Mouse (Mus musculus): ENCODE data around the gene Vps25. TPM values are rescaled to one million over a fixed set of nuclear protein-coding genes. Genes with fewer than 3 reads are reported as not detected.

Vps25 gene
- 110 and 118 TPM in 2 replicates for polyA plus RNA-seq (2014; fragmentation: Nextera tagmentation; extraction: Ambion mirVana)

- DNase-seq (ENCODE audit: low spot score) (peak; percentile 87), ATAC-seq (peak; percentile 86)
- H3K27me3 ChIP-seq (replicated peaks; ENCODE audit: control insufficient read depth, insufficient read depth, low read length): no peaks in the 10 kb centered on the region
- peak within 1 kb of the TSS; percentile 88 for H3K4me2 ChIP-seq (ENCODE audit: low read length)
- peaks cover 6% of the 10 kb centered on the region; the same call in 1 of the 2 replicates for H3K4me1 ChIP-seq (ENCODE audit: control insufficient read depth, insufficient read depth, low read length)
- H3K4me3 ChIP-seq (ENCODE audit: low read depth, low read length): peak within 1 kb of the TSS; percentile 77
- peak within 1 kb of the TSS; percentile 79 for H3K27ac ChIP-seq (ENCODE audit: low read depth, low read length)
- peak within 1 kb of the TSS; percentile 91 for H3K9ac ChIP-seq (ENCODE audit: low read length)
- no peaks in the 10 kb centered on the region for H3K9me3 ChIP-seq (replicated peaks; ENCODE audit: control insufficient read depth, low read length)
- WGBS: under 1% methylated on average over 40 of the region's 40 CpGs
- H3K36me3 ChIP-seq (ENCODE audit: control insufficient read depth, insufficient read depth, low read length): 0 out of 2 replicates have a peak, but pooled peaks cover 6% of the 10 kb centered on the region
Measured at GRCm38 (mm10) chr11:101253613-101254389, at the start of gene Vps25. Gene Vps25 (plus strand): TSS chr11:101253707.

GRCm38 (mm10) chr11:101211970-101212369 lies 41.5 kb upstream of the Vps25 start:
- WGBS: 47% methylated on average over 3 of the region's 3 CpGs
- peak; percentile 48; the same call in 1 of the 2 replicates for ATAC-seq
- H3K4me2 ChIP-seq (ENCODE audit: low read length): no peak overlapping the region
- no peaks in the 10 kb centered on the region for H3K4me1 ChIP-seq (ENCODE audit: control insufficient read depth, insufficient read depth, low read length)
- H3K9me3 ChIP-seq (replicated peaks; ENCODE audit: control insufficient read depth, low read length): no peaks in the 10 kb centered on the region
- peak; percentile 92 for DNase-seq (ENCODE audit: low spot score)
- H3K27ac ChIP-seq (ENCODE audit: low read depth, low read length): no peak overlapping the region
- peaks cover 26% of the 10 kb centered on the region; the same call in 1 of the 2 replicates for H3K36me3 ChIP-seq (ENCODE audit: control insufficient read depth, insufficient read depth, low read length)
- no peak overlapping the region for H3K4me3 ChIP-seq (ENCODE audit: low read depth, low read length)
- no peaks in the 10 kb centered on the region for H3K27me3 ChIP-seq (replicated peaks; ENCODE audit: control insufficient read depth, insufficient read depth, low read length)
- no peak overlapping the region for H3K9ac ChIP-seq (ENCODE audit: low read length)

GRCm38 (mm10) chr11:101216936-101217335 lies 36.6 kb upstream of the Vps25 start:
- Histone ChIP-seq H3K4me1 (ENCODE audit: control insufficient read depth, insufficient read depth, low read length) (no peaks in the 10 kb centered on the region), H3K36me3 (ENCODE audit: control insufficient read depth, insufficient read depth, low read length) (0 out of 2 replicates have a peak, but pooled peaks cover 4% of the 10 kb centered on the region), H3K9me3 (replicated peaks; ENCODE audit: control insufficient read depth, low read length) (no peaks in the 10 kb centered on the region), H3K27me3 (replicated peaks; ENCODE audit: control insufficient read depth, insufficient read depth, low read length) (no peaks in the 10 kb centered on the region), H3K9ac (ENCODE audit: low read length) (no peak overlapping the region), H3K4me3 (ENCODE audit: low read depth, low read length) (no peak overlapping the region), H3K27ac (ENCODE audit: low read depth, low read length) (no peak overlapping the region), H3K4me2 (ENCODE audit: low read length) (no peak overlapping the region)
- 89% methylated on average over 5 of the region's 5 CpGs for whole genome bisulfite sequencing
- ATAC-seq: no peak
- no peak for DNase-seq (ENCODE audit: low spot score)

GRCm38 (mm10) chr11:101218436-101219055 lies 35.0 kb upstream of the Vps25 start:
- ATAC-seq: no peak
- WGBS: 83% methylated on average over 10 of the region's 10 CpGs
- no peak for DNase-seq (ENCODE audit: low spot score)

GRCm38 (mm10) chr11:101220853-101221252 lies 32.7 kb upstream of the Vps25 start:
- no peak overlapping the region for H3K9ac ChIP-seq (ENCODE audit: low read length)
- 60% methylated on average over 2 of the region's 2 CpGs for WGBS
- 0 out of 2 replicates have a peak, but pooled peaks cover 1% of the 10 kb centered on the region for H3K36me3 ChIP-seq (ENCODE audit: control insufficient read depth, insufficient read depth, low read length)
- no peaks in the 10 kb centered on the region for H3K4me1 ChIP-seq (ENCODE audit: control insufficient read depth, insufficient read depth, low read length)
- no peak overlapping the region for H3K4me2 ChIP-seq (ENCODE audit: low read length)
- no peak overlapping the region for H3K4me3 ChIP-seq (ENCODE audit: low read depth, low read length)
- H3K27ac ChIP-seq (ENCODE audit: low read depth, low read length): no peak overlapping the region
- no peaks in the 10 kb centered on the region for H3K27me3 ChIP-seq (replicated peaks; ENCODE audit: control insufficient read depth, insufficient read depth, low read length)
- no peak for ATAC-seq
- H3K9me3 ChIP-seq (replicated peaks; ENCODE audit: control insufficient read depth, low read length): no peaks in the 10 kb centered on the region
- DNase-seq (ENCODE audit: low spot score): no peak

More at GRCm38 (mm10) chr11:101218436-101219055, 35.0 kb upstream of the Vps25 start:
- Histone ChIP-seq H3K4me2 (ENCODE audit: low read length) (no peak overlapping the region), H3K27me3 (replicated peaks; ENCODE audit: control insufficient read depth, insufficient read depth, low read length) (no peaks in the 10 kb centered on the region), H3K4me1 (ENCODE audit: control insufficient read depth, insufficient read depth, low read length) (no peaks in the 10 kb centered on the region), H3K9me3 (replicated peaks; ENCODE audit: control insufficient read depth, low read length) (no peaks in the 10 kb centered on the region), H3K27ac (ENCODE audit: low read depth, low read length) (no peak overlapping the region), H3K4me3 (ENCODE audit: low read depth, low read length) (no peak overlapping the region), H3K36me3 (ENCODE audit: control insufficient read depth, insufficient read depth, low read length) (0 out of 2 replicates have a peak, but pooled peaks cover 4% of the 10 kb centered on the region), H3K9ac (ENCODE audit: low read length) (no peak overlapping the region)

- Histone ChIP-seq H3K4me2 (ENCODE audit: low read length) (no peak overlapping the region), H3K4me1 (ENCODE audit: control insufficient read depth, insufficient read depth, low read length) (0 out of 2 replicates have a peak, but pooled peaks cover 2% of the 10 kb centered on the region), H3K4me3 (ENCODE audit: low read depth, low read length) (no peak overlapping the region), H3K9ac (ENCODE audit: low read length) (no peak overlapping the region), H3K27me3 (replicated peaks; ENCODE audit: control insufficient read depth, insufficient read depth, low read length) (no peaks in the 10 kb centered on the region), H3K36me3 (ENCODE audit: control insufficient read depth, insufficient read depth, low read length) (no peaks in the 10 kb centered on the region), H3K27ac (ENCODE audit: low read depth, low read length) (no peak overlapping the region), H3K9me3 (replicated peaks; ENCODE audit: control insufficient read depth, low read length) (no peaks in the 10 kb centered on the region)
- ATAC-seq (no peak), DNase-seq (ENCODE audit: low spot score) (no peak)
- 92% methylated on average over 8 of the region's 8 CpGs for WGBS
Measured at GRCm38 (mm10) chr11:101221306-101221986, 32.1 kb upstream of the Vps25 start.

- WGBS: 93% methylated on average over 3 of the region's 3 CpGs
- DNase-seq (ENCODE audit: low spot score) (no peak), ATAC-seq (no peak)
- no peak overlapping the region for H3K4me3 ChIP-seq (ENCODE audit: low read depth, low read length)
- H3K27me3 ChIP-seq (replicated peaks; ENCODE audit: control insufficient read depth, insufficient read depth, low read length): no peaks in the 10 kb centered on the region
- no peaks in the 10 kb centered on the region for H3K36me3 ChIP-seq (ENCODE audit: control insufficient read depth, insufficient read depth, low read length)
- no peak overlapping the region for H3K27ac ChIP-seq (ENCODE audit: low read depth, low read length)
- 0 out of 2 replicates have a peak, but pooled peaks cover 2% of the 10 kb centered on the region for H3K4me1 ChIP-seq (ENCODE audit: control insufficient read depth, insufficient read depth, low read length)
- H3K4me2 ChIP-seq (ENCODE audit: low read length): no peak overlapping the region
- H3K9me3 ChIP-seq (replicated peaks; ENCODE audit: control insufficient read depth, low read length): no peaks in the 10 kb centered on the region
- H3K9ac ChIP-seq (ENCODE audit: low read length): no peak overlapping the region
Measured at GRCm38 (mm10) chr11:101224337-101224736, 29.2 kb upstream of the Vps25 start.

- ATAC-seq: no peak; the same call in none of the 2 replicates
Measured at GRCm38 (mm10) chr11:101225331-101226064, 28.0 kb upstream of the Vps25 start.

More at GRCm38 (mm10) chr11:101225331-101226064, 28.0 kb upstream of the Vps25 start:
- H3K4me3 ChIP-seq (ENCODE audit: low read depth, low read length): peak overlapping the region; percentile 68
- WGBS: 20% methylated on average over 25 of the region's 25 CpGs
- H3K27me3 ChIP-seq (replicated peaks; ENCODE audit: control insufficient read depth, insufficient read depth, low read length): no peaks in the 10 kb centered on the region
- H3K4me1 ChIP-seq (ENCODE audit: control insufficient read depth, insufficient read depth, low read length): 0 out of 2 replicates have a peak, but pooled peaks cover 2% of the 10 kb centered on the region
- H3K4me2 ChIP-seq (ENCODE audit: low read length): peak overlapping the region; percentile 92
- no peak overlapping the region for H3K27ac ChIP-seq (ENCODE audit: low read depth, low read length)
- no peaks in the 10 kb centered on the region for H3K9me3 ChIP-seq (replicated peaks; ENCODE audit: control insufficient read depth, low read length)
- DNase-seq (ENCODE audit: low spot score): no peak
- no peaks in the 10 kb centered on the region for H3K36me3 ChIP-seq (ENCODE audit: control insufficient read depth, insufficient read depth, low read length)
- H3K9ac ChIP-seq (ENCODE audit: low read length): peak overlapping the region; percentile 78

All from forebrain, embryonic 14.5 days (tissue).